Mouse (Mus musculus) thymus, postnatal 25 days (tissue): Measurements from ENCODE around the gene Slc35e1.

Experiments used
- DNase-seq: peaks from one replicate; pipeline ENCODE4 v3.0.0; 2022

Slc35e1 gene

GRCm38 (mm10) chr8:72491680-72492621, at the start of gene Slc35e1:
TSS of gene Slc35e1 (minus strand) at chr8:72492614.
- no peak for DNase-seq

GRCm38 (mm10) chr8:72539234-72539633, 46.8 kb upstream of the Slc35e1 start:
- peak; percentile 16 for DNase-seq

GRCm38 (mm10) chr8:72534888-72535287, 42.5 kb upstream of the Slc35e1 start:
- DNase-seq = no peak

GRCm38 (mm10) chr8:72532103-72532502, 39.7 kb upstream of the Slc35e1 start:
- DNase-seq = no peak

GRCm38 (mm10) chr8:72521888-72522287, 29.5 kb upstream of the Slc35e1 start:
- DNase-seq = no peak

- DNase-seq = no peak
These were observed 25.1 kb upstream of the Slc35e1 start for GRCm38 (mm10) chr8:72517421-72517988.

- DNase-seq = no peak
These were observed 20.7 kb upstream of the Slc35e1 start for GRCm38 (mm10) chr8:72513158-72513557.

GRCm38 (mm10) chr8:72512648-72513047, 20.2 kb upstream of the Slc35e1 start:
- no peak for DNase-seq

GRCm38 (mm10) chr8:72507505-72507904, 15.1 kb upstream of the Slc35e1 start:
- DNase-seq = no peak

GRCm38 (mm10) chr8:72504637-72505314, 12.4 kb upstream of the Slc35e1 start:
- no peak for DNase-seq

- no peak for DNase-seq
These were observed 11.7 kb upstream of the Slc35e1 start for GRCm38 (mm10) chr8:72504137-72504536.

- no peak for DNase-seq
These were observed 8.1 kb upstream of the Slc35e1 start for GRCm38 (mm10) chr8:72500521-72500931.

GRCm38 (mm10) chr8:72499521-72500284, 7.3 kb upstream of the Slc35e1 start:
- DNase-seq = no peak

GRCm38 (mm10) chr8:72498527-72498926, 6.1 kb upstream of the Slc35e1 start:
- no peak for DNase-seq

- DNase-seq = no peak
These were observed 5.5 kb upstream of the Slc35e1 start for GRCm38 (mm10) chr8:72497911-72498310.

GRCm38 (mm10) chr8:72496217-72496616, 3.8 kb upstream of the Slc35e1 start:
- DNase-seq = no peak

- no peak for DNase-seq
These were observed 3.1 kb upstream of the Slc35e1 start for GRCm38 (mm10) chr8:72495411-72496111.

GRCm38 (mm10) chr8:72493381-72493780, 967 bp upstream of the Slc35e1 start:
- DNase-seq = peak; percentile 9

- DNase-seq = peak; percentile 99
These were observed 238 bp upstream of the Slc35e1 start for GRCm38 (mm10) chr8:72492622-72493081.

- DNase-seq = no peak
These were observed 1.4 kb downstream of the Slc35e1 start for GRCm38 (mm10) chr8:72491017-72491416.

GRCm38 (mm10) chr8:72487014-72487413, 5.4 kb downstream of the Slc35e1 start:
- no peak for DNase-seq
